Mouse (Mus musculus): ENCODE results near the gene Thra.
A peak's percentile ranks its signal among the peaks of the same experiment; 100 is the strongest.

The Thra gene

DNA sequence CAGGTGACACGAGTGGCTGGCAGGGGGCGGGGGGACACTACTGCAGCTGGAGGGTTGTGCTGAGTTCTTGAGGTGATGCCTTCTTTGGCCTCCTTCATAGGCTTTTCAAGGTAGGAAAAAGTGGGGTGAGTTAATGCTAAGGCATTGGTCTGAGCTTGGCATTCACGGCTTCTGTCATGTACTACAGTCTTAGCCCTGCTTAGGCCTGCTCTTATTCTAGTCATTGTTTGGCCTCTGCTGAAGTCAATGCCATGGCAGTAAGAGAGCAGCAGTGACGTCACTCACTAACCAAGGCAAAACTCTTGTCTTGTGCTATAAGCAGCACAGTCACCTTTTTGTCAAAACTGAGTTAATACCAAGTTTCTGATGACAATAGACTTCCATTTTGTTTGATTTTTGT lies 57.5 kb downstream of the Thra start:
- DNase-seq, result no peak

DNA sequence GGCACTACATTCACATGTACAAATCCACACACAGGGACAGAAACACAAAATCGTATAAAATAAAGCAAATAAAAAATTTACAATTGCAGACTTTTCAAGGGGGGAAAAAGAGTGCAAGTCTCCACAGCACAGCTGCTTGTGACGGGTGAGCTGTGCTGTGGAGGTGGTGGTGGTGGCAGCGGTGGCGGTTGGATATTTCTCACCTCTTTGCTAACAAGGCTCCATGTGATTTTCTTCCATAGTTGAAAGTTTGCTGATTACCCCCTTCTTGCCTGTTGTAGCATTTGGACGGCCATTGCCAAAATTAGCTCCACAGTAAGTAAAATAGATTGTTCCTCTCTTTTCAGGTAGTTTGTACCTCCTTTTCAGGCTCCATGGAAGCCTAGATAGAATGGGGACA lies 64.2 kb downstream of the Thra start, which contains the start of gene Casc3:
Gene Casc3, plus strand, starts transcription at position 301 of the 400 bp plus-strand sequence.
- no peak for DNase-seq

- no peak for DNase-seq
Measured at GRCm38 (mm10) chr11:98808417-98808816, 68.0 kb downstream of the Thra start.

DNA sequence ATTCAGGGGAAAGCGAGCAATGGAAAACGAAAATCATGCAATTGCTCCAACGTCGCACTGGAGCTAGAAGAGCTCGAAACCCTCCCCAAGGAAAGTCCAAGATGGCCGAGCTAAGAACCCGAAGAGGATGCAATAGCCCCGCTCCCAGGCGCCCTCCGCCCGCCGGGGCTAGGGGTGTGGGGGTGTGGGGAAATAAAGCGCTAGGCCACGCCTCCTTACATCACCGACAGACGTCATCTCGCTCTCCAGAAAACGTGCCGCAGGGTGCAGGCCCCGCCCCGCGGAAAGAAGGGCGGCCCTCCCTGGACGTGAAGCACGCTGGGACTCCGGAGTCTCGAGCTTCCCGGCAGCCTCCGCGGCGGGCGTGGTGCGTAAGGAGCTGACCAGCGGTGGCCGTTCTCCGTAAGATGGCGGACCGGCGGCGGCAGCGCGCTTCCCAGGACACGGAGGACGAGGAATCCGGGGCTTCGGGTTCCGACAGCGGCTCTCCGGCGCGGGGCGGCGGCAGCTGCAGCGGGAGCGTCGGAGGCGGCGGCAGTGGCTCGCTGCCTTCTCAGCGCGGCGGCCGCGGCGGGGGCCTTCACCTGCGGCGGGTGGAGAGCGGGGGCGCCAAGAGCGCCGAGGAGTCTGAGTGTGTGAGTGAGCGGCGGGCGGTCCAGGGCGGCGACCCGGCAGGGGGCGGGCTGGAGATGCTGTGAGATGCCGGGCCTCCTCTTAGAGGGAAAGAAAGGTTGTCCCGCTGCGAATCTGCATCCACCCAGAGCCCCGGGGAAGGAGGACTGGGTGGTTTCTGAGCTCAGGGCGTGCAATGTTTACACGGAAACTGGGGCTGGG lies 69.2 kb downstream of the Thra start:
- DNase-seq, result peak; percentile 100

GRCm38 (mm10) chr11:98810686-98811085 lies 70.2 kb downstream of the Thra start:
- no peak for DNase-seq

- no peak for DNase-seq
Measured at GRCm38 (mm10) chr11:98816706-98817239, 76.3 kb downstream of the Thra start.

Measured in lung, postnatal 36 days (tissue).